Mouse (Mus musculus) heart, adult 2 months (tissue): ENCODE data around the gene Msl1. TPM values are rescaled to one million over a fixed set of nuclear protein-coding genes. Genes with fewer than 3 reads are reported as not detected.

Experiments
- DNase-seq, 2 experiments: peaks; one replicate each; pipeline ENCODE4 v3.0.0; 2021
- H3K27ac ChIP-seq: fragments of 200-600 bp; 2 replicates; pipeline ENCODE4 v1.8.1; 2022
- H3K27me3 ChIP-seq: fragments of 200-500 bp; 2 replicates; pipeline ENCODE4 v1.6.1; 2012; ENCODE audit warnings: mild to moderate bottlenecking, low read length, inconsistent platforms, mixed read lengths; ENCODE audit not compliant: control insufficient read depth, insufficient read depth
- H3K36me3 ChIP-seq: fragments of 200-500 bp; 2 replicates; pipeline ENCODE4 v1.6.1; 2012; ENCODE audit warnings: low read length, inconsistent platforms; ENCODE audit not compliant: control insufficient read depth, insufficient read depth
- H3K4me1 ChIP-seq: fragments of 200-500 bp; 2 replicates; pipeline ENCODE4 v1.6.1; 2011; ENCODE audit warnings: low read length; ENCODE audit not compliant: control insufficient read depth, insufficient read depth
- H3K4me3 ChIP-seq: fragments of 200-600 bp; 2 replicates; pipeline ENCODE4 v1.8.1; 2022
- H3K79me2 ChIP-seq: fragments of 200-500 bp; replicated peaks from 2 replicates; pipeline ENCODE4 v1.6.1; 2012; ENCODE audit warnings: mild to moderate bottlenecking, inconsistent platforms, low read length, moderate library complexity, mixed read lengths; ENCODE audit not compliant: control insufficient read depth, insufficient read depth
- H3K9ac ChIP-seq: fragments of 200-500 bp; 2 replicates; pipeline ENCODE4 v1.6.1; 2012; ENCODE audit warnings: low read depth, mild to moderate bottlenecking, control low read depth, inconsistent platforms, low read length, mixed read lengths
- CTCF ChIP-seq: fragments of 200-600 bp; IDR thresholded peaks from 2 replicates; pipeline ENCODE4 v1.8.1; 2022; ENCODE audit warnings: antibody characterized with exemption, mild to moderate bottlenecking, moderate library complexity
- EP300 ChIP-seq: fragments of 200-500 bp; IDR thresholded peaks from 2 replicates; pipeline ENCODE4 v1.6.1; 2011; ENCODE audit warnings: low read depth, low read length, control low read depth; ENCODE audit not compliant: insufficient read depth
- POLR2A ChIP-seq: fragments of 200-500 bp; IDR thresholded peaks from 2 replicates; pipeline ENCODE4 v1.6.1; 2011; ENCODE audit warnings: mild to moderate bottlenecking, low read depth, low read length, control low read depth; ENCODE audit not compliant: insufficient read depth
- WGBS: fragments of 180-500 bp; shearing (Covaris S2); methylation state at CpG from one replicate; pipeline ENCODE4 v1.1.7; 2018; 5-methylcytosine and 5-hydroxymethylcytosine counted together
- intact Hi-C: fragments of 180-260 bp; cut with DNase I; formaldehyde crosslinking; loops from one replicate; pipeline ENCODE4 v1.15.1; 2025
- polyA plus RNA-seq: library from polyadenylated mRNA; depleted of rRNA; stranded (reverse); fragments of >200 nt; gene quantifications from 2 replicates; pipeline ENCODE4 v1.2.3, GENCODE M21; 2012
- total RNA-seq, 2 experiments: library from RNA; stranded (reverse); gene quantifications; 2 replicates each; pipeline ENCODE4 v1.2.3; 2021

Msl1 gene
- total and polyA plus RNA-seq, 3 experiments, result 21.9 to 75.3 (median 68.9) TPM

DNA sequence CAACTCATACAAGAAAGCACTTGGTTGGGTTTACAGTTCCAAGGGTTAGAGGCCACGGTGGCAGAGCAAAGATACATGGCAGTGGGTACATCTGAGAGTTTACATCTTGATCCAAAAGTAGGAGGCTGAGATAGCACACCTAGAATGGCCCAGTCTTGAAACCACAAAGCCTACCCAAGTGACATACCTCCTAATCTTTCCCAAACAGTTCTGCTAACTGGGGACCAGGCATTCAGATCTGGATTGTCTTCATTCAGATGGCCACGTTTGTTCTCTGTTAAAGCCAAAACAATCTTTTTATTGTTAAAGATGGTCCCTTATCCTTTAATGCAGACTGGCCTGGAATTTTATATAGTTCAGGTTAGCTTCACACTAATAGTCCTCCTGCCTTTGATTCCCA is 32.6 kb downstream of the Msl1 start:
- intact Hi-C loops, result loop anchor here (2.0 kb wide), 1 partner anchor 33 kb away; the partner anchor contains the start of gene Msl1
- H3K79me2 ChIP-seq, result no peaks in the 10 kb centered on the region; the same call in none of the 2 replicates
- no peak overlapping the region for H3K4me3 ChIP-seq
- H3K4me1 ChIP-seq, result peaks cover 5% of the 10 kb centered on the region
- 75% methylated on average over 2 of the region's 2 CpGs for WGBS
- no peak for DNase-seq
- no peak overlapping the region for H3K27ac ChIP-seq
- TF ChIP-seq CTCF (no peak), POLR2A (no peak), EP300 (no peak)
- H3K36me3 ChIP-seq, result peaks cover 18% of the 10 kb centered on the region
- no peak overlapping the region for H3K9ac ChIP-seq
- no peaks in the 10 kb centered on the region for H3K27me3 ChIP-seq

DNA sequence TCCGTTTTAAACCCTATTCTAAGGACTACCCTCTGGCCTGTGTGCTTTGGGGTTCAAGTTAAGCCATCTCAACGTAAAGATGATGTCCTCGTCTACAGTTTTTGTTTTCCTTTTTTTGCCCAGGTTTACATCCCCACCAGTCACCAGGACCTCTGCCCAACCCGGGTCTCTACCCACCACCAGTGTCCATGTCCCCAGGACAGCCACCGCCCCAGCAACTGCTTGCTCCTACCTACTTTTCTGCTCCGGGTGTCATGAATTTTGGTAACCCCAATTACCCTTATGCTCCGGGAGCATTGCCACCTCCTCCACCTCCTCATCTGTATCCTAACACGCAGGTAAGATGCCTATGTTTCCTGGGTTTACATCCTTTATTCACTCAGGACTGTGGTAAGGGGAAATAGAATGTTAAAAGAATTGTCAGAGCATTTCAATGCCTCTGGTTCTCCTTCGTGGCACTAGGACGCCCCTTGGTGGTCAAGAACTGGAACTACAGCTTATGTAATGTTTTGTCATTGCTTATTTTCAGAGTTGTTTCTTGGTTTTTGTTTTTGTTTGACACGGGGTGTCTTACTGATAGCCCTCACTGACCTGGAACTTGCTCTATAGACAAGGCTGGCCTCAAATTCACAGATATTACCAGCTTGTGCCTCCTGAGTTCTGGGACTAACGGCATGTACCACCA is 33.9 kb downstream of the Msl1 start:
- no peak overlapping the region for H3K4me3 ChIP-seq
- WGBS, result 62% methylated on average over 12 of the region's 12 CpGs

DNA sequence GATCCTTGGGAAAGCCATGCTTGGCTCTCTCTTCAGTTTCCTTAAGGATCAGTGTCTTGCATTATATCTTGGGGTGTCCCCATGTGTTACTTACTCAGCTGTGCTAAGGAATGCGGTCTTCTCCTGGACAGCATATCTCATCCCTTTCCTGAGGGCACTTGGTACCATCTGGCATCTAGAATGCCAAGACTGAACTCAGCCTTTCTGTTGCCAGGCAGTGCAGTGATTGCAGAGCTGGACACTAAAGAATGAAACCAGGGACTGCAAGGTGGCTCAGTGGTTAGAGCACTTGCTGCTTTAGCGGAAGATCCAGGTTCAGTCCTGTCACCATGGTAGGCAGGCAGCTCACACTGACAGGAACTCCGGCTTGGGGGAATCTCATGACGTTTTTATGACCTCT is 34.6 kb downstream of the Msl1 start:
- Histone ChIP-seq H3K9ac (no peak overlapping the region), H3K4me1 (peaks cover 5% of the 10 kb centered on the region), H3K27ac (peak overlapping the region; percentile 56), H3K4me3 (no peak overlapping the region), H3K79me2 (no peaks in the 10 kb centered on the region; the same call in 1 of the 2 replicates), H3K36me3 (peaks cover 13% of the 10 kb centered on the region), H3K27me3 (no peaks in the 10 kb centered on the region)
- TF ChIP-seq EP300, result no peak
- no peak for TF ChIP-seq CTCF
- no peak for TF ChIP-seq POLR2A
- WGBS, result 75% methylated on average over 4 of the region's 4 CpGs
- no peak for DNase-seq
- intact Hi-C loops, result loop anchor here (1.0 to 2.0 kb wide), 2 partner anchors 35 to 130 kb away; partner anchors contain the start of gene Msl1

More for the DNA sequence above, 33.9 kb downstream of the Msl1 start:
- H3K27me3 ChIP-seq, result no peaks in the 10 kb centered on the region
- H3K36me3 ChIP-seq, result peaks cover 17% of the 10 kb centered on the region
- H3K79me2 ChIP-seq, result no peaks in the 10 kb centered on the region; the same call in 1 of the 2 replicates
- H3K4me1 ChIP-seq, result peaks cover 5% of the 10 kb centered on the region
- DNase-seq, result peak; percentile 20 to 39
- TF ChIP-seq EP300 (no peak), CTCF (peak; percentile 88)
- peak overlapping the region; percentile 56 for H3K27ac ChIP-seq
- peak overlapping the region; percentile 51; the same call in 1 of the 2 replicates for H3K9ac ChIP-seq
- intact Hi-C loops, result loop anchor here (1.0 to 2.0 kb wide), 2 partner anchors 34 to 129 kb away; partner anchors contain the start of gene Msl1

DNA sequence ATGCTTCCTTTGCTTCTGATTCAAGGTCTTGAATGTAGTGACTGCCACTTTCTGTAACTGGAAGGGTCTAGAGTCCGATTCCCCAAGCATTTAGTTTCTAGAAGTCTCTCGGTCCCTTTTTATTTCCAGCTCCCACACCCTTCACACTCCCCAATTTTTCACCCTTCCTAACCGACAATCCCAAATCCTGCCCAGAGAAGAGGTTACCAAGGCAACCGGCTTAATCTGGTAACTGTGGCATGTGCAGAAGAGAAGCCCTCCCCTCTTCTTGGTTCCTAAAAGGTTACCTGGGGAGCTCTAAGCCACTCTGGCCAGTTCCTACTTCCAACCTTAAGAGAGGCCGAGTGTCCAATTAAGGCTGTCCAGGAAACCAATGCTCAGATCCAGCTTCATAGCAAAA is 40.0 kb downstream of the Msl1 start:
- Histone ChIP-seq H3K9ac (no peak overlapping the region), H3K4me3 (no peak overlapping the region), H3K36me3 (0 out of 2 replicates have a peak, but pooled peaks cover 2% of the 10 kb centered on the region), H3K4me1 (peaks cover 1% of the 10 kb centered on the region; the same call in 1 of the 2 replicates), H3K27ac (no peak overlapping the region), H3K79me2 (no peaks in the 10 kb centered on the region), H3K27me3 (no peaks in the 10 kb centered on the region)
- TF ChIP-seq POLR2A (no peak), EP300 (no peak), CTCF (no peak)
- no peak for DNase-seq
- intact Hi-C loops, result no loop called here
- WGBS, result 59% methylated on average over 5 of the region's 5 CpGs

DNA sequence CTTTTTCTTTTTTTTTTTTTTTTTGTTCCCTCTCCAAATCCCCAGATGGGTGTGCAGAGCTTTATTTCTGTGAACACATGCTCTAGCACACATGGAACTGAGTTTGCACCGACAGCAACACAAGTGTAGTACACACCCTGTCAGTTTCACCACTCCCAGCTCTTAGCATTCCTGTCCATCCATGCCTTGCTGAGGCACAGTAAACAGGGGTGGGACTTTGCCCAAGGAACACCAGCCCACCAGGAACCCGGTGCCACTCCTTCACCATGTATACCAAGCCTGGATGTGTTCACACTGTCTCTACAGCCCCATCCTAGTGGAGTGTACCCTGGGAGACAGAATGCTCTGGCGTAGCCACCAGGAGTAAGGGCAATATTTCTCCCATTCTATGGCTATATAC is 40.4 kb downstream of the Msl1 start:
- TF ChIP-seq EP300 (no peak), CTCF (no peak), POLR2A (no peak)
- intact Hi-C loops, result no loop called here
- 0 out of 2 replicates have a peak, but pooled peaks cover 2% of the 10 kb centered on the region for H3K36me3 ChIP-seq
- H3K4me1 ChIP-seq, result peaks cover 1% of the 10 kb centered on the region; the same call in 1 of the 2 replicates
- DNase-seq, result no peak
- H3K4me3 ChIP-seq, result no peak overlapping the region
- H3K27ac ChIP-seq, result no peak overlapping the region
- no peak overlapping the region for H3K9ac ChIP-seq
- no peaks in the 10 kb centered on the region for H3K27me3 ChIP-seq
- 65% methylated on average over 3 of the region's 3 CpGs for WGBS
- no peaks in the 10 kb centered on the region for H3K79me2 ChIP-seq

DNA sequence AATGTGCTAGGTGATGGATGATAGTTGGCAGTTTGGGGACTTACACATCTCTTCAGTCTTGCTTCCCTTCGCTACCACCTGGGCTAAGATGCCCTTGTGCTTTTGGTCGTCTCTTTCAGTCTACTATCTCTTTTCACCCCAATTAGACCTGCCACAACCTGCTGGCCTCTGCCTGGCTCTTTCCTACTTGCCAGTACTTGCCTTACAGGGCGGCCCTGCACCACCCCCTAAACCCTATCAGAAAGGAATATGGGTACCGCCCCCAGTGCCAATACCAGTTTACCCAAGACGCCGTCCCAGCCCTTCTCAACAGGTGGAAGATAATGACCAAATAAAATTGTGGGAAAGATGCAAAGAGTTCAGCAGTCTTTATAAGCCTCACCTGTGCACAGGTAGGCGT is 40.8 kb downstream of the Msl1 start:
- Histone ChIP-seq H3K4me3 (peak overlapping the region; percentile 59), H3K27me3 (no peaks in the 10 kb centered on the region), H3K36me3 (0 out of 2 replicates have a peak, but pooled peaks cover 2% of the 10 kb centered on the region), H3K4me1 (peaks cover 1% of the 10 kb centered on the region; the same call in 1 of the 2 replicates), H3K79me2 (no peaks in the 10 kb centered on the region), H3K27ac (no peak overlapping the region), H3K9ac (no peak overlapping the region)
- TF ChIP-seq CTCF (no peak), EP300 (no peak), POLR2A (no peak)
- intact Hi-C loops, result no loop called here
- no peak for DNase-seq
- 31% methylated on average over 7 of the region's 7 CpGs for WGBS
